Mouse (Mus musculus): ENCODE measurements around the gene Tlcd1. TPM values are rescaled to one million over a fixed set of nuclear protein-coding genes. Genes with fewer than 3 reads are reported as not detected.
"Not testable (repeated sequence)": the region's sequence is repeated elsewhere in the genome, so short reads cannot be mapped to it uniquely, and the experiment has no call there.

Tlcd1 gene
- polyA plus RNA-seq, 1 experiment, result 74.7 TPM

GRCm38 (mm10) chr11:78176905-78177331, 407 bp downstream of the Tlcd1 start:
- no peak for DNase-seq (ENCODE audit: extremely low spot score in 1 of 2, low spot score in 1 of 2)

- DNase-seq (ENCODE audit: extremely low spot score in 1 of 2, low spot score in 1 of 2), result no peak
Observed at GRCm38 (mm10) chr11:78177437-78177836, 926 bp downstream of the Tlcd1 start.

- DNase-seq (ENCODE audit: extremely low spot score in 1 of 2, low spot score in 1 of 2), result peak; percentile 87 to 97
Observed at GRCm38 (mm10) chr11:78177903-78178858, 1.7 kb downstream of the Tlcd1 start.

GRCm38 (mm10) chr11:78178859-78179437, 2.4 kb downstream of the Tlcd1 start:
- DNase-seq (ENCODE audit: extremely low spot score in 1 of 2, low spot score in 1 of 2), result no peak

- no peak for DNase-seq (ENCODE audit: extremely low spot score in 1 of 2, low spot score in 1 of 2)
Observed at GRCm38 (mm10) chr11:78179438-78179999, 3.0 kb downstream of the Tlcd1 start.

GRCm38 (mm10) chr11:78180081-78180761, 3.7 kb downstream of the Tlcd1 start:
- DNase-seq (ENCODE audit: extremely low spot score in 1 of 2, low spot score in 1 of 2), result no peak

- DNase-seq (ENCODE audit: extremely low spot score in 1 of 2, low spot score in 1 of 2), result no peak
Observed at GRCm38 (mm10) chr11:78181830-78182357, 5.4 kb downstream of the Tlcd1 start.

- no peak for DNase-seq (ENCODE audit: extremely low spot score in 1 of 2, low spot score in 1 of 2)
Observed at GRCm38 (mm10) chr11:78182450-78182849, 5.9 kb downstream of the Tlcd1 start.

GRCm38 (mm10) chr11:78182961-78183844, 6.7 kb downstream of the Tlcd1 start, which contains the start of gene Rpl23a:
Gene Rpl23a (minus strand): TSS chr11:78183584.
- DNase-seq (ENCODE audit: extremely low spot score in 1 of 2, low spot score in 1 of 2), result peak; percentile 89 to 93

GRCm38 (mm10) chr11:78183884-78184514, 7.5 kb downstream of the Tlcd1 start:
- DNase-seq (ENCODE audit: extremely low spot score in 1 of 2, low spot score in 1 of 2), result no peak

- not testable (repeated sequence) for DNase-seq (ENCODE audit: extremely low spot score in 1 of 2, low spot score in 1 of 2)
Observed at GRCm38 (mm10) chr11:78184702-78185101, 8.2 kb downstream of the Tlcd1 start.

GRCm38 (mm10) chr11:78188331-78189233, 12.1 kb downstream of the Tlcd1 start, which contains the start of gene Rab34:
Gene Rab34 (plus strand): TSS chr11:78188430.
- peak in 1 of 2 experiments; percentile 70 for DNase-seq (ENCODE audit: extremely low spot score in 1 of 2, low spot score in 1 of 2)

- peak; percentile 64 to 76 for DNase-seq (ENCODE audit: extremely low spot score in 1 of 2, low spot score in 1 of 2)
Observed at GRCm38 (mm10) chr11:78189234-78190040, 12.9 kb downstream of the Tlcd1 start.

GRCm38 (mm10) chr11:78190041-78190440, 13.5 kb downstream of the Tlcd1 start:
- no peak for DNase-seq (ENCODE audit: extremely low spot score in 1 of 2, low spot score in 1 of 2)

GRCm38 (mm10) chr11:78193113-78193512, 16.6 kb downstream of the Tlcd1 start, which contains the start of gene Proca1:
Gene Proca1 (plus strand): TSS chr11:78193392.
- no peak for DNase-seq (ENCODE audit: extremely low spot score in 1 of 2, low spot score in 1 of 2)

GRCm38 (mm10) chr11:78194411-78195100, 18.0 kb downstream of the Tlcd1 start:
- no peak for DNase-seq (ENCODE audit: extremely low spot score in 1 of 2, low spot score in 1 of 2)
